Mouse (Mus musculus) embryonic facial prominence, embryonic 14.5 days (tissue): Measurements from ENCODE around the gene BC034090. TPM values are rescaled to one million over a fixed set of nuclear protein-coding genes. Genes with fewer than 3 reads are reported as not detected.

Experiments used
- ATAC-seq: fragments of 200-750 bp; cut with Nextera tagmentation; 2 replicates; pipeline ENCODE4 v1.8.0; 2017; ENCODE audit warnings: low read depth, moderate number of reproducible peaks, moderate TSS enrichment
- DNase-seq: peaks from one replicate; pipeline ENCODE4 v3.0.0-alpha.2; 2015; ENCODE audit warnings: low spot score
- H3K27ac ChIP-seq: fragments of 300-500 bp; sonication (generic); replicated peaks from 2 replicates; pipeline ENCODE4 v1.5.1; 2014; ENCODE audit warnings: low read depth, mild to moderate bottlenecking, low read length, moderate library complexity
- H3K27me3 ChIP-seq: fragments of 300-500 bp; sonication (generic); replicated peaks from 2 replicates; pipeline ENCODE4 v1.6.1; 2014; ENCODE audit warnings: low read length; ENCODE audit not compliant: control insufficient read depth, insufficient read depth
- H3K36me3 ChIP-seq: fragments of 300-500 bp; sonication (generic); 2 replicates; pipeline ENCODE4 v1.6.1; 2014; ENCODE audit warnings: low read length, mixed read lengths; ENCODE audit not compliant: control insufficient read depth, insufficient read depth
- H3K4me1 ChIP-seq: fragments of 300-500 bp; sonication (generic); 2 replicates; pipeline ENCODE4 v1.6.1; 2014; ENCODE audit warnings: antibody characterized with exemption, low read length; ENCODE audit not compliant: control insufficient read depth, insufficient read depth
- H3K4me2 ChIP-seq: fragments of 300-500 bp; sonication (generic); 2 replicates; pipeline ENCODE4 v1.6.1; 2014; ENCODE audit warnings: low read depth, mild to moderate bottlenecking, low read length, moderate library complexity, mixed read lengths
- H3K4me3 ChIP-seq: fragments of 300-500 bp; sonication (generic); 2 replicates; pipeline ENCODE4 v1.5.1; 2014; ENCODE audit warnings: low read depth, mild to moderate bottlenecking, low read length
- H3K9ac ChIP-seq: fragments of 300-500 bp; sonication (generic); 2 replicates; pipeline ENCODE4 v1.6.1; 2014; ENCODE audit warnings: low read depth, mild to moderate bottlenecking, low read length, moderate library complexity, mixed read lengths
- H3K9me3 ChIP-seq: fragments of 300-500 bp; sonication (generic); 2 replicates; pipeline ENCODE4 v1.6.1; 2016; ENCODE audit warnings: low read length; ENCODE audit not compliant: control insufficient read depth
- WGBS: fragments of 180-500 bp; shearing (Covaris S2); extraction: QIAGEN DNeasy Blood & Tissue Kit; methylation state at CpG from one replicate; pipeline ENCODE4 v1.1.7; 2014; 5-methylcytosine and 5-hydroxymethylcytosine counted together
- polyA plus RNA-seq: library from polyadenylated mRNA; unstranded; fragments of >200 nt; fragmentation: Nextera tagmentation; extraction: Ambion mirVana; gene quantifications from 2 replicates; pipeline ENCODE4 v1.2.1, GENCODE M21; 2014

The BC034090 gene
- polyA plus RNA-seq, 1 experiment from 2014 or later = 4.6 TPM

DNA sequence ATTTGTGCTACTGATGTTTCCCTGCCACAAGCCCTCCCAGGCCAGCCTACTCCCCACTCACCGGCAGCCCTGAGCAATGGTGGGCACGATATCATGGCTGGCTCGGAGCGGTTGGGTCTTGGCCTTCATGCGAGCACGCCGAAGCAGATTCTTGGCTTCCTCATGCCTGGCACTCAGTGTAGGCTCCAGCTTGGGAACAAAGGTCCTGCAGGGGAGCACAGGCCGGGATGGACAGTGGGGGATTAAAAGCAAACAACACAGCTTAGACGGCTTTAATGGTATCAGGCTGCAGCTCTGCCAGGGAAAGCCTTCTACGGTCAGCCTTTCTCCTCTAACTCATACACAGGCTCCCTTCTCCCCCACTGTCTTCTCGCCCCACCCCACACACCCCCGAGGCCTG is 11.9 kb downstream of the BC034090 start:
- H3K4me3 ChIP-seq = no peak overlapping the region
- no peak for DNase-seq
- no peak for ATAC-seq
- H3K27ac ChIP-seq = peak overlapping the region; percentile 87; the same call in 1 of the 2 replicates
- 0 out of 2 replicates have a peak overlapping the region, but pooled peaks have one; percentile 25 for H3K9ac ChIP-seq
- H3K4me1 ChIP-seq = peaks cover 72% of the 10 kb centered on the region
- 56% methylated on average over 12 of the region's 12 CpGs for WGBS
- no peaks in the 10 kb centered on the region for H3K27me3 ChIP-seq
- no peaks in the 10 kb centered on the region for H3K36me3 ChIP-seq
- no peak overlapping the region for H3K4me2 ChIP-seq
- H3K9me3 ChIP-seq = no peaks in the 10 kb centered on the region

DNA sequence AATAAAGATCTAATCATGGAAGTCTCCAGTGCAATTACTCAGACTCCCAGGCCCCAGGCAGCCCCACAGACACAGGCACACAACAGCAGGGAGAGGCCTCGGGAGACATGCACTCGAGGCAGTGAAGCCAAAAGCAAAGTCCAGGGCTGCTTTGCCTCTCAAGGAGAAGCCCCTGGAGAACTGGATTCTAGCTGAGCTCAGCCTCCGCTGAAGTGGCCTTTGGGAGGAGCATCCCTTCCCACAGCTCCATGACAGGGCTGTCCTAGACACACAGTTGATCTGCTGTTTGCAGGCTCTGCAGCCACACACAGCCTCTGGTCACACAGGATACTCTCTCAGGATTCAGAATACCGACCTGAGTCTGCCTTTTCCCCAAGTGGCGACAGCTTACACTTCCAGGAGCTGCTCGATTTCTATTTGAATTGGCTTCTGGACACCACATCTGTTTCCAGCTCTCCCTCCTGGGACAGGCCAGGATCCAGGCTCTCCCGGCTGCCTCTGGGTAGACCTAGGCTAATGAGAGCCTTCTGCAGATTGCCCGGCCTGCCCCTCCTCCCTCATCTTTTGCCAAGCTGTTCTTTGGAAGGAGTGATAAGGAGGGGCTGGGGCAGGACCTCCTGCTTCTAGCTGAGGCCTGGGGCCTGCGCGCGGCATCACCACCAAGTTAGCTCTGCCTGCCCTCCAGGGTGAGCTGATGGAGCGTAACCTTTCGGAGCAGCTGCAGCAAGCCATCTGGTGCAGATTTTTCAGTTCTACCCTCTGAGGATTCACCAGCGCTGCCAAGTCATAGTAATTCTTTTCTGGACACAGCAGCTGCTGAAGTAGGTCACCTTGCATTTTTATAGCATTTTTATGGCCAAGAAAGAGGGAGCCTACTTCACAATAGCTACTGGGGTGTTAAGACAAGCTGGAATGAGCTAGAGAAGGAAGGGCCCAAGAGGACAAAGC is 14.5 kb downstream of the BC034090 start:
- Histone ChIP-seq H3K4me2 (no peak overlapping the region), H3K9ac (no peak overlapping the region), H3K9me3 (no peaks in the 10 kb centered on the region), H3K4me1 (peaks cover 53% of the 10 kb centered on the region), H3K27ac (peak overlapping the region; percentile 73), H3K27me3 (no peaks in the 10 kb centered on the region), H3K4me3 (no peak overlapping the region), H3K36me3 (no peaks in the 10 kb centered on the region)
- 18% methylated on average over 14 of the region's 14 CpGs for WGBS
- ATAC-seq (peak; percentile 67), DNase-seq (peak; percentile 87)

DNA sequence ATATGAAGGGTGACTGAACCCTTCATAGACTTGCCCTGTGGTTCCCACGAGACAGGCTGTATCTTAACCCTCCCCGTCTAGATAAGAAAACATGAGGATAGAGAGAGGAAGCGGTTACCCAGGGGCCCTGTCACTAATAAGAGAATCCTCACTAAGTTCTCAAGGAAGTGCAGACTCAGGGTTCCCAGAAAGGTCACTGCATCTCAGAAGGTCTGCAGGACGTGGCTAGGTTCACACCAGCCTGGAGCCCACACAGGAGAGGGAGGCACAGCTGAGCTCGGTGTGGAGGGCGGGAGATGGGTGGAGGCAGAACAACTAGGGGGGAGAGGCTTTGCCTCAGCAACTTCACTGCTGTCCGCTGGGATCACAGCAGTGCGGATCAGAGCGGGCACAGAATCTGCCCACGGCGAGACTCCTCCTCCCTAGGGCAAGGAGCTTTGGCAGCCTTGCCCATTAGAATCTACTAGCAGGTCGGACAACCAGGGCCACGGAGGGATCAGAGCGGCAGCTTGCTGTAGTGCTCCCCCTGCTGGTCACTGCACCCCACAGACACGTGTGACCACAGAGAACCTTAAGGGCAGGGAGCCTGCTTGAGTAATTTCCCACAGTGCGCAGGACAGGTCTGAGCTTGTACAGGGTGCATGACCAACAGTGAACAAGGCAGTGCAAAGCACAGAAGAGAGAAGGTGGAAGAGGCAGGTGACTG is 20.2 kb downstream of the BC034090 start:
- H3K9ac ChIP-seq = 0 out of 2 replicates have a peak overlapping the region, but pooled peaks have one; percentile 20
- H3K4me3 ChIP-seq = no peak overlapping the region
- H3K36me3 ChIP-seq = peaks cover 6% of the 10 kb centered on the region; the same call in 1 of the 2 replicates
- DNase-seq (peak; percentile 87), ATAC-seq (peak; percentile 80)
- H3K4me1 ChIP-seq = peaks cover 28% of the 10 kb centered on the region
- WGBS = 30% methylated on average over 16 of the region's 16 CpGs
- H3K9me3 ChIP-seq = no peaks in the 10 kb centered on the region
- H3K27me3 ChIP-seq = no peaks in the 10 kb centered on the region; the same call in 1 of the 2 replicates
- no peak overlapping the region for H3K27ac ChIP-seq
- peak overlapping the region; percentile 33; the same call in 1 of the 2 replicates for H3K4me2 ChIP-seq

DNA sequence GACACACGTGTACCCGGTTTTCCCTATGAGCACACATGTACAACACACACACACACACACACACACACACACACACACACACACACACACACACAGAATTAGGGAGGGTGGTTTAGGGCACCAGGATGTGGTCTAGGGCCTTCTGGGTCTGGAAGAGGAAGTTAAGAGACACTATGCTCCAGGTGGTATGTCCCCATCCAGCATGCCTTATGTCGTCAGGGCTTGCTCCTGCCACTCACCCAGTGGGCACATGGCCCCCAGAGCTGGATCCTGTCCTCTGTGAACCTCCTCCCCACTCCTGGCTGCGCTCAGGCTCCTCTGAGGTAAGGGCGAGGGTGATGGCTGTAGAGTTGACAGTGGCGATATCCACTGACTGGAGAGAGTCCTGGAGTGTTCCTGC is 21.2 kb downstream of the BC034090 start:
- Histone ChIP-seq H3K4me3 (no peak overlapping the region), H3K36me3 (peaks cover 6% of the 10 kb centered on the region; the same call in 1 of the 2 replicates), H3K27ac (no peak overlapping the region), H3K4me2 (no peak overlapping the region), H3K9ac (no peak overlapping the region), H3K27me3 (no peaks in the 10 kb centered on the region; the same call in 1 of the 2 replicates), H3K9me3 (no peaks in the 10 kb centered on the region), H3K4me1 (peaks cover 19% of the 10 kb centered on the region; the same call in 1 of the 2 replicates)
- DNase-seq (no peak), ATAC-seq (no peak)
- 93% methylated on average over 5 of the region's 6 CpGs for WGBS

DNA sequence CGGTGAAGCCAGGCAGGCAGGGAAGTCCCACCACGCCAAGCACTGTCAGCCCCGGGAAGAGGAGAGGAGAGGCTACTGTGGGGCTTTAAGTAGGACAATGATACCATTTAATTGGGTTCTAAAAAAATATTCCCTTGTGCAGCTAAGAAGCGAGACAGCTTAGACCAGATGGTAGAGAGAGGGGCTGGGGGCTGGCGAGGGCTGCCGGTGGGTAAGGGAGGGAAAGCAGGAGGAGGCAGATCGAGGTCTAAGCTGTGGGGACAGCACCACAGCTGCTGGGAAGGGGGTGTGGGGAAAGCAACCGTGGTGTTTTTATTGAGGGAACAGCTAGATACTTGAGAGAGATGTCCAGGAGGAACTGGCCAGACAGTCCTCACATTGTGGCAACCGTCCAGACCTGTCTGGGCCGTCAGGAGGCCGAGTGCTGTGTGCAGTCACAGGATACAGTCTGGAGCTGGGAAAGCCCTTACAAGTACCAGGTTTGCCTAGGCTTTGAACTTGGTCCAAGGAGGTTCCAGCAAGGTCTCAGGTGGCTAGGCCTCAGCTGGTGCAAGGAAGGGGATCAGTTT is 22.1 kb downstream of the BC034090 start:
- no peak overlapping the region for H3K4me2 ChIP-seq
- no peak for DNase-seq

DNA sequence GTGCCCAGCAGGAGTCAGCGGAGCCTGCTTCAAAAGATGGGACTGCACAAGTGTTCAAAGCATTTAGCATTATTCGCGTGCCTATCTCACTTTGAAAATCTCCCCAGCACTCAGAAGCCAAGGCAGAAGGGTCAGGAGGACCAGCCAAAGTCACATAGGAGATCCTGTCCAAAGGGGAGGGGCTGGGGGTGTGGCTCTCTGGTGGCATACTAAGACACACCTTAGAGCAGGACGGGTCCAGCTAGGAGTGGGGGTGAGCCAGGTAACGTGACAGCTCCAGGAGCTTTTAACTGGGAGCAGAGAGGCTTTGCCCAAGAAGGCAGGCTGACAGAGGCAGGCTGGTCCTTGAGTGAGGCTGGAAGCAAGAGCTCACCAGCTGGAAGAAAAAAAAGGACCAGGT is 25.3 kb downstream of the BC034090 start:
- Histone ChIP-seq H3K4me3 (no peak overlapping the region), H3K36me3 (peaks cover 6% of the 10 kb centered on the region; the same call in 1 of the 2 replicates), H3K4me2 (no peak overlapping the region), H3K9ac (no peak overlapping the region), H3K27ac (no peak overlapping the region), H3K9me3 (no peaks in the 10 kb centered on the region), H3K4me1 (peaks cover 20% of the 10 kb centered on the region), H3K27me3 (no peaks in the 10 kb centered on the region; the same call in 1 of the 2 replicates)
- DNase-seq = no peak
- WGBS = 77% methylated on average over 5 of the region's 5 CpGs
- ATAC-seq = no peak

More for the DNA sequence above, 22.1 kb downstream of the BC034090 start:
- peaks cover 6% of the 10 kb centered on the region; the same call in 1 of the 2 replicates for H3K36me3 ChIP-seq
- H3K4me3 ChIP-seq = no peak overlapping the region
- H3K27me3 ChIP-seq = no peaks in the 10 kb centered on the region; the same call in 1 of the 2 replicates
- H3K9me3 ChIP-seq = no peaks in the 10 kb centered on the region
- ATAC-seq = no peak; the same call in 1 of the 2 replicates
- WGBS = 50% methylated on average over 11 of the region's 11 CpGs
- H3K27ac ChIP-seq = no peak overlapping the region
- H3K4me1 ChIP-seq = peaks cover 17% of the 10 kb centered on the region; the same call in 1 of the 2 replicates
- H3K9ac ChIP-seq = no peak overlapping the region

DNA sequence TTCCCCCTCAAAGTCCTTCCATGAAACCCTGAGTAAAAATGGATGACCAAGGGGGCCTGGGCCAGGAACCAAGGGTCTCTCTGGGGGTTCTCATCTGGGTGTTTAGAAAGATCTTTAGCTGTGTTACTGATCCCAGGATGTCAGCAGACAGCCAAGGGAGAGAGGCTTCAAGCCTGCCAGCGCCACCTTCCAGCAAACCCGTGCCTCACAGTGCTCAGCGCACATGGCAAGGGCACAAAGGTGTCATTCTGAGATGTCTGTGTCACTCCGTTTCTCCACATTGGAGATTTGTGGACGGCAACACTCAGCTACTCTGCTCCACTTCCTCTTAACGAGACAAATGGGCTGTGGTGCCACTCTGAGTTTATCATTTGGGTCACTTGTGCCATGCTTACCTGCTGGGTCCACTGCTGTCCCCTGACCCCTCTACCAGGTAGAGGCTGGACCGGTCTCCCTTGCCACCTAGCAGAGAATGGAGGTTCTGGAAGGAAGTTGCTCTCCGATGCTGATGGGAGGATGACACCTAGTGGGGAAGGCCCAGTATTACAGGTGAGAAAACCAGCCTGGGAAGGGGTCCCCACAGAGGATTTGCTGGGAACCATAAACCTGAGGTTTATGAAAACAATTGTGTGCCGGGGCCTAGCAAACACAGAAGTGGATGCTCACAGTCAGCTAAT is 26.2 kb downstream of the BC034090 start:
- DNase-seq = no peak

More for the DNA sequence above, 26.2 kb downstream of the BC034090 start:
- no peaks in the 10 kb centered on the region for H3K9me3 ChIP-seq
- 53% methylated on average over 9 of the region's 9 CpGs for WGBS
- H3K4me3 ChIP-seq = no peak overlapping the region
- peaks cover 27% of the 10 kb centered on the region for H3K4me1 ChIP-seq
- H3K27me3 ChIP-seq = no peaks in the 10 kb centered on the region; the same call in 1 of the 2 replicates
- H3K4me2 ChIP-seq = no peak overlapping the region
- H3K27ac ChIP-seq = no peak overlapping the region
- no peak overlapping the region for H3K9ac ChIP-seq
- ATAC-seq = no peak
- peaks cover 6% of the 10 kb centered on the region; the same call in 1 of the 2 replicates for H3K36me3 ChIP-seq
